Mouse (Mus musculus) spleen, postnatal 36 days (tissue): Measurements from ENCODE around the gene Chrna10.
A peak's percentile ranks its signal among the peaks of the same experiment; 100 is the strongest.

Experiments
- DNase-seq, 2 experiments: peaks; one replicate each; pipeline ENCODE4 v3.0.0; 2022; ENCODE audit warnings: low spot score in 2 of 2, mixed read lengths in 1 of 2

Gene Chrna10

GRCm38 (mm10) chr7:102116579-102117331 is at the start of gene Chrna10:
TSS of gene Chrna10 (minus strand) at chr7:102116828.
- no peak for DNase-seq

DNA sequence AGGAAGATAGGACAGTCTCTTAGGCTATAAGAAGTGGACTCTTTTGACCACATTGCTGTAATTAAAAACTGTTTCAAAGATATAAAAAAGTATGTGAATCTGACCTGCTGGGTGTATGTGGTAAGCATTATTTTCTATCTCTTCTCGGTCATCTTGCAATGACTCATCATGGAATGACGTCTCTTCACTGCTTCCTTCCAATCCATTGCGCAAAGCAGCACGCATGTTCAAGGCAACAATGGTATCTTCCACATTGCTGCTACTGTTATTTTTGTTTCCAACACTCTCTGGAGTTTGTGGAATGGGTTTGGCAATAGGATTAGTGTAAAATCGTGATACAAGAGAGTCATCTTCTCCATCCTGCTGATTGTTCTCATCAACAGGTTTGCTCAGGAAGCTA is 37.1 kb upstream of the Chrna10 start:
- DNase-seq, result no peak

GRCm38 (mm10) chr7:102137898-102138297 is 21.3 kb upstream of the Chrna10 start:
- DNase-seq, result no peak

GRCm38 (mm10) chr7:102137464-102137863 is 20.8 kb upstream of the Chrna10 start:
- DNase-seq, result peak in 1 of 2 experiments; percentile 11

GRCm38 (mm10) chr7:102132395-102132794 is 15.8 kb upstream of the Chrna10 start:
- no peak for DNase-seq

GRCm38 (mm10) chr7:102120326-102120725 is 3.7 kb upstream of the Chrna10 start:
- no peak for DNase-seq

- DNase-seq, result no peak
These were observed 754 bp upstream of the Chrna10 start for GRCm38 (mm10) chr7:102117382-102117781.

DNA sequence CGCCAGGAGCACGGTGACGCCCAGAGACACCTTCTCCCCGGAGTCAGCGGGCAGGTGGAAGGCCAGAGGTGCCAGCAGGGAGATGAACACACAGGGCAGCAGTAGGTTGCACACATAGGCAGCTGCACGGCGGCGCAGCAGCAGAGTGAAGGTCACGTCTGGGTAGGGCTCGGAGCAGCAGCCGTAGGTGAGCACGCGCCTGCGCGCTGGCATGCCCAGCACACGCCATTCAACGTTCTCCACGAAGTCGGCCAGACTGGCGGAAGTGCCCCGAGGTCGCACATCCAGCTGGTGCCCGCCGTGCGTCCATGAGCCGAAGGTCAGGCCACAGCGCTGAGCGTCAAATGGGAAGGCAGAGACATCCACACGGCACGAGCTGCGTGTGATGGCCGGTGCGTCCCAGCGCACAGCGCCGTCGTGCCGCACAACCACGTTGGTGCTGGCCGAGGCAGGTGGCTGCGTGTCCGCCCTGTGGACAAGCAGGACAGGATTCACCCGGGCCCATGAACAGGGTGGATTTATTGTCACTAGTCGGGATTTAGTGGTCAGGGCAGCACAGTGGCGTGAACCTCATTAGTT is 3.4 kb downstream of the Chrna10 start:
- no peak for DNase-seq

GRCm38 (mm10) chr7:102109746-102110145 is 6.9 kb downstream of the Chrna10 start:
- DNase-seq, result no peak

GRCm38 (mm10) chr7:102109171-102109570 is 7.5 kb downstream of the Chrna10 start, which contains the start of gene Art5:
TSS of gene Art5 (minus strand) at chr7:102109489.
- no peak for DNase-seq

GRCm38 (mm10) chr7:102108206-102108605 is 8.4 kb downstream of the Chrna10 start:
- no peak for DNase-seq

GRCm38 (mm10) chr7:102106700-102107141 is 9.9 kb downstream of the Chrna10 start:
- no peak for DNase-seq

GRCm38 (mm10) chr7:102104126-102104525 is 12.5 kb downstream of the Chrna10 start:
- DNase-seq, result no peak

- DNase-seq, result no peak
These were observed 13.1 kb downstream of the Chrna10 start for GRCm38 (mm10) chr7:102103555-102103954.

DNA sequence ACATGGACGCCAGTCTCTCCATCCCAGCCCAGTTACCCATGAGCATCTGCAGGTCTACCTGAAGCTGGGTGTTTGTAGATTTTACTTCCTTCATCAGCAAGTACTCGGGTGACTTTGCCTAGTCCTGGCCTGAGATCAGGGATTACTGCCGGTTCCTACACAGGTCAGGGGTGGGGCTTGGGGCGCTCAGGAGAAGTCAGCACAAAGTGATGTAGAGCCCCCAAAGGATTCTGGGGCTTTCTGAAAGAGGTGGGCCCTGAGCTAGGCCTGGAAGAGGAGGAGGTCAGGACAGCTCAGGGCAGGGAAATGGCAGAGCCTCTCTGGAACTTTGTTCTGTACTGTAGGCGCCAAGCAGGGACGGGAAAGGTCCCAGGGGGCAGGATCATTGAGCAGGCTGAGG is 13.9 kb downstream of the Chrna10 start:
- DNase-seq, result no peak

- no peak for DNase-seq
These were observed 14.4 kb downstream of the Chrna10 start for GRCm38 (mm10) chr7:102102241-102102640.

GRCm38 (mm10) chr7:102101487-102101886 is 15.1 kb downstream of the Chrna10 start, which contains the start of gene Art1:
TSS of gene Art1 (plus strand) at chr7:102101743.
- DNase-seq, result no peak

DNA sequence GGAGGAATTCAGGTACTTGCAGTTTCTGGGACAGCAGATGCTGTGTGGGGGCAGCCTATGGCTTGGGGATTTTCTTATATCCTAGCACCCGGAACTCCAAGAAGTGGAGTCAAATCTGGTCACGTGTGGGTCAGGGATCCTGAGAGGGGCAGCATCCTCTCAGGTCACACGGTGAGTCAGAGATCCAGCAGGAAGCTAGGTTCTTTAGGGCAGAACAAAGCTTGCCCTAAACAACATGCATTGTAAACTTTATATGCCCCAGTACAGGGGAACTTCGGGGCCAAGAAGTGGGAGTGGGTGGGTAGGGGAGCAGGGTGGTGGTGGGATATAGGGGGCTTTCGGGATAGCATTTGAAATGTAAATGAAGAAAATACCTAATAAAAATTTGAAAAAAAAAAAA is 15.8 kb downstream of the Chrna10 start:
- no peak for DNase-seq

DNA sequence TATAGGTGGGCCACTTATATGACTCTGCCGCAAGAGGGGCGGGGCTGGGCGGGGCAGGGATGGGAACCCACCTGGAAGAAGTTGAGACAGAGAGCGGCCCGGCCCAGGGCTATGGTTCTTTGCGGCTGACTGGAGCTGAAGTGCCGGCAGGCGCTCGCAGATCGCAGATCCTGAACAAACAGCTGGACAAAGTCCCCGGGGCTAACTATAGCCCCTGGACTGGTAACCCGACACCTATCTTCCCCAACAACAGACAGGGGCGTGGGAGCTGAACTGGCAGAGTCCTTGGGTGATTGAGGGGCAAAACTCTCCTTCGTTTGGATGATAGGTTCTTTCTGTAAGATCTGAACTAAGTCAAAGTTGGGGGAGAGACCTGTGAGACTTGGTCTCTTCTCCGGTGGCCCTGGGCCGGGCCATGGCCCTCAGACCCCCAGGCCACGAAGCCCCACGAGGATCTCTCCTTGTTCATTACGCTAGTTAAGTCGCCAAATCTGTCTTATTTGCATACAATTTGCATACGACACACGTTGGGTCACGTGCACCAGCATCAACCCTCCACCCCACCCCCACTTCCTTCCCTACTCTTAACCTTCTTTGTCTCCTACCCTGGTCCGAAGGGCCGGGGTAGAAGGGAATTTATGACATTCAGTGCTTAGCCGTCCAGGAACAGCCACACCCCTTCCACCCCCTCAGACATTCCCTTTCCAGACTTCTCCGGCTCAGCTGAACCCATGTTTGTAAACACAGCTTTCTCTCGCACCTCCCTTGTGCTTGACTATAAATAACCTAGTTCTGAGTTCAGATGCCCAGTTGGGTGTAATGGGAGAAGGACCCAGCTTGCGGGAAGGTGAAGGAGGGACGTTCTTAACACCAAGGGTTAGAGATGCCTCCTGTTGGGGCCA is 16.6 kb downstream of the Chrna10 start:
- peak; percentile 25 to 49 for DNase-seq

DNA sequence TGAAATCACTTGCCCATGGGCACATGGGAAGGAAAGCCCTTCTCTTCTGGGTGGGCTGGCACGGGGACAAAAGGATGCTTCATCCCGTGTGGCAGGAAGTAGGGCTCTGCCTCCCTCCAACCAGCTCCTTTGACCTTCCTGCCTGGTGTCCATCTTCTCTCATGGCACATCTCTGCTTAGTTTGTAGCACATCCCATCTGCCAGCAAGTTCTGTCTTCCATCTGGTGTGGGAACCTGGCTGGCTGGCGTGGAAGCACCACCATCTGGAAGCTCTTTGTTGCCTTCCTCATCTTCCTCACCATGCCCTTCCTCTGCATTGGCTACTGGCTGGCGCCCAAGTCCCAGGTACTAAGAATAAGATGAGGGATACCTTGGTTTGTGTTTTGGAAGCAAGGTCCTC is 29.3 kb downstream of the Chrna10 start:
- DNase-seq, result no peak

- DNase-seq, result no peak
These were observed 32.5 kb downstream of the Chrna10 start for GRCm38 (mm10) chr7:102084041-102084696.

GRCm38 (mm10) chr7:102082816-102083215 is 33.8 kb downstream of the Chrna10 start, which contains the start of gene Trpc2:
TSS of gene Trpc2 (plus strand) at chr7:102083116.
- DNase-seq, result no peak
